Mouse (Mus musculus) midbrain, embryonic 14.5 days (tissue): Measurements from ENCODE around the gene Atp13a3. TPM values are rescaled to one million over a fixed set of nuclear protein-coding genes. Genes with fewer than 3 reads are reported as not detected.

ENCODE experiments used
- ATAC-seq: fragments of 200-750 bp; cut with Nextera tagmentation; 2 replicates; pipeline ENCODE4 v1.8.0; 2017; ENCODE audit warnings: moderate number of reproducible peaks, moderate library complexity; ENCODE audit not compliant: low FRiP score, low TSS enrichment
- DNase-seq: peaks from one replicate; pipeline ENCODE4 v3.0.0-alpha.2; 2015
- H3K27ac ChIP-seq: fragments of 300-500 bp; sonication (generic); replicated peaks from 2 replicates; pipeline ENCODE4 v1.5.1; 2014; ENCODE audit warnings: mild to moderate bottlenecking, low read depth, low read length, moderate library complexity
- H3K27me3 ChIP-seq: fragments of 300-500 bp; sonication (generic); 2 replicates; pipeline ENCODE4 v1.6.1; 2014; ENCODE audit warnings: low read length, control low read depth, mixed read lengths; ENCODE audit not compliant: control insufficient read depth, insufficient read depth
- H3K36me3 ChIP-seq: fragments of 300-500 bp; sonication (generic); 2 replicates; pipeline ENCODE4 v1.6.1; 2014; ENCODE audit warnings: low read length, control low read depth; ENCODE audit not compliant: control insufficient read depth, insufficient read depth
- H3K4me1 ChIP-seq: fragments of 300-500 bp; sonication (generic); 2 replicates; pipeline ENCODE4 v1.6.1; 2014; ENCODE audit warnings: mild to moderate bottlenecking, antibody characterized with exemption, low read length, control low read depth; ENCODE audit not compliant: control insufficient read depth, insufficient read depth
- H3K4me2 ChIP-seq: fragments of 300-500 bp; sonication (generic); 2 replicates; pipeline ENCODE4 v1.6.1; 2014; ENCODE audit warnings: mild to moderate bottlenecking, low read length, moderate library complexity
- H3K4me3 ChIP-seq: fragments of 300-500 bp; sonication (generic); replicated peaks from 2 replicates; pipeline ENCODE4 v1.5.1; 2014; ENCODE audit warnings: low read depth, low read length
- H3K9ac ChIP-seq: fragments of 300-500 bp; sonication (generic); replicated peaks from 2 replicates; pipeline ENCODE4 v1.6.1; 2014; ENCODE audit warnings: mild to moderate bottlenecking, low read length, moderate library complexity
- H3K9me3 ChIP-seq: fragments of 300-500 bp; sonication (generic); 2 replicates; pipeline ENCODE4 v1.6.1; 2016; ENCODE audit warnings: low read length, control low read depth, mixed read lengths; ENCODE audit not compliant: control insufficient read depth
- WGBS: fragments of 180-500 bp; shearing (Covaris S2); extraction: QIAGEN DNeasy Blood & Tissue Kit; methylation state at CpG from one replicate; pipeline ENCODE4 v1.1.7; 2014; 5-methylcytosine and 5-hydroxymethylcytosine counted together
- polyA plus RNA-seq: library from polyadenylated mRNA; unstranded; fragments of >200 nt; fragmentation: Nextera tagmentation; extraction: Ambion mirVana; gene quantifications from 2 replicates; pipeline ENCODE4 v1.2.1, GENCODE M21; 2014

Atp13a3 gene
- polyA plus RNA-seq, 1 experiment from 2014 or later = 10.9 TPM

- Histone ChIP-seq H3K36me3 (no peaks in the 10 kb centered on the region), H3K4me3 (no peak overlapping the region), H3K27me3 (no peaks in the 10 kb centered on the region), H3K4me1 (no peaks in the 10 kb centered on the region), H3K9ac (no peak overlapping the region), H3K4me2 (no peak overlapping the region), H3K9me3 (no peaks in the 10 kb centered on the region), H3K27ac (no peak overlapping the region)
- DNase-seq = no peak
- 61% methylated on average over 15 of the region's 15 CpGs for WGBS
- ATAC-seq = no peak
Measured at GRCm38 (mm10) chr16:30397127-30398057, 8.4 kb downstream of the Atp13a3 start.

- ATAC-seq (no peak), DNase-seq (no peak)
- Histone ChIP-seq H3K27me3 (no peaks in the 10 kb centered on the region), H3K27ac (no peak overlapping the region), H3K9me3 (no peaks in the 10 kb centered on the region), H3K9ac (no peak overlapping the region), H3K4me2 (no peak overlapping the region), H3K36me3 (no peaks in the 10 kb centered on the region), H3K4me1 (no peaks in the 10 kb centered on the region), H3K4me3 (no peak overlapping the region)
- WGBS = 78% methylated on average over 2 of the region's 2 CpGs
Measured at GRCm38 (mm10) chr16:30395136-30395535, 10.6 kb downstream of the Atp13a3 start.

GRCm38 (mm10) chr16:30390650-30391340 lies 15.0 kb downstream of the Atp13a3 start:
- H3K27me3 ChIP-seq = no peaks in the 10 kb centered on the region
- DNase-seq = no peak
- no peak for ATAC-seq
- H3K4me3 ChIP-seq = no peak overlapping the region
- 95% methylated on average over 5 of the region's 5 CpGs for WGBS
- H3K36me3 ChIP-seq = no peaks in the 10 kb centered on the region
- peaks cover 11% of the 10 kb centered on the region for H3K4me1 ChIP-seq
- H3K4me2 ChIP-seq = no peak overlapping the region
- H3K9ac ChIP-seq = no peak overlapping the region
- no peak overlapping the region for H3K27ac ChIP-seq
- no peaks in the 10 kb centered on the region for H3K9me3 ChIP-seq

- no peaks in the 10 kb centered on the region for H3K9me3 ChIP-seq
- 82% methylated on average over 9 of the region's 9 CpGs for WGBS
- peak overlapping the region; percentile 92; the same call in 1 of the 2 replicates for H3K9ac ChIP-seq
- no peaks in the 10 kb centered on the region for H3K27me3 ChIP-seq
- no peak for ATAC-seq
- H3K27ac ChIP-seq = peak overlapping the region; percentile 84; the same call in 1 of the 2 replicates
- no peak for DNase-seq
- peak overlapping the region; percentile 93 for H3K4me2 ChIP-seq
- no peaks in the 10 kb centered on the region for H3K36me3 ChIP-seq
- peaks cover 11% of the 10 kb centered on the region for H3K4me1 ChIP-seq
- peak overlapping the region; percentile 85; the same call in 1 of the 2 replicates for H3K4me3 ChIP-seq
Measured at GRCm38 (mm10) chr16:30389831-30390649, 15.7 kb downstream of the Atp13a3 start.

GRCm38 (mm10) chr16:30389210-30389684 lies 16.5 kb downstream of the Atp13a3 start:
- 6% methylated on average over 17 of the region's 17 CpGs for WGBS
- peak; percentile 10; the same call in 1 of the 2 replicates for ATAC-seq

GRCm38 (mm10) chr16:30388522-30389209 lies 17.1 kb downstream of the Atp13a3 start:
- Histone ChIP-seq H3K4me1 (peaks cover 11% of the 10 kb centered on the region), H3K36me3 (no peaks in the 10 kb centered on the region), H3K4me2 (peak overlapping the region; percentile 93), H3K9ac (peak overlapping the region; percentile 92), H3K27ac (peak overlapping the region; percentile 84), H3K4me3 (peak overlapping the region; percentile 85), H3K9me3 (no peaks in the 10 kb centered on the region), H3K27me3 (no peaks in the 10 kb centered on the region)
- under 1% methylated on average over 71 of the region's 76 CpGs for WGBS
- DNase-seq (peak; percentile 96), ATAC-seq (peak; percentile 92)

More at GRCm38 (mm10) chr16:30389210-30389684, 16.5 kb downstream of the Atp13a3 start:
- Histone ChIP-seq H3K4me2 (peak overlapping the region; percentile 93), H3K27ac (peak overlapping the region; percentile 84), H3K9ac (peak overlapping the region; percentile 92), H3K36me3 (no peaks in the 10 kb centered on the region), H3K4me1 (peaks cover 11% of the 10 kb centered on the region), H3K4me3 (peak overlapping the region; percentile 85), H3K27me3 (no peaks in the 10 kb centered on the region), H3K9me3 (no peaks in the 10 kb centered on the region)
- DNase-seq = peak; percentile 62

GRCm38 (mm10) chr16:30387871-30388460 lies 17.8 kb downstream of the Atp13a3 start:
- Histone ChIP-seq H3K27ac (peak overlapping the region; percentile 84), H3K36me3 (0 out of 2 replicates have a peak, but pooled peaks cover under 1% of the 10 kb centered on the region), H3K4me1 (peaks cover 11% of the 10 kb centered on the region), H3K27me3 (no peaks in the 10 kb centered on the region), H3K4me3 (peak overlapping the region; percentile 85), H3K4me2 (peak overlapping the region; percentile 93), H3K9me3 (no peaks in the 10 kb centered on the region), H3K9ac (peak overlapping the region; percentile 92)
- DNase-seq (peak; percentile 48), ATAC-seq (peak; percentile 77)
- WGBS = under 1% methylated on average over 47 of the region's 49 CpGs
